Mouse (Mus musculus) embryonic fibroblast, embryonic 13.5 days (primary cell): ENCODE data around the gene Vps26c.

Experiments used
- CTCF ChIP-seq: IDR thresholded peaks from 2 replicates; pipeline ENCODE4 v1.5.1; 2011; ENCODE audit warnings: mild to moderate bottlenecking, control low read depth, low read length, moderate library complexity, borderline replicate concordance; ENCODE audit not compliant: insufficient read depth
- POLR2A ChIP-seq: IDR thresholded peaks from 2 replicates; pipeline ENCODE4 v1.6.1; 2011; ENCODE audit warnings: low read depth, mild to moderate bottlenecking, control low read depth, low read length, moderate library complexity

GRCm38 (mm10) chr16:94537159-94537527 is 10.5 kb upstream of the Vps26c start:
- TF ChIP-seq CTCF (no peak), POLR2A (no peak; the same call in 1 of the 2 replicates)
